Mouse (Mus musculus) gastrocnemius, adult 2 months (tissue): ENCODE data around the gene Ces1a. TPM values are rescaled to one million over a fixed set of nuclear protein-coding genes. Genes with fewer than 3 reads are reported as not detected.

Experiments
- DNase-seq: peaks from one replicate; pipeline ENCODE4 v3.0.0; 2022
- H3K27ac ChIP-seq: fragments of 200-600 bp; 2 replicates; pipeline ENCODE4 v1.8.1; 2022; ENCODE audit warnings: mild to moderate bottlenecking
- H3K4me3 ChIP-seq: fragments of 200-600 bp; 2 replicates; pipeline ENCODE4 v1.8.1; 2022; ENCODE audit warnings: mild to moderate bottlenecking, moderate library complexity
- CTCF ChIP-seq: fragments of 200-600 bp; IDR thresholded peaks from 2 replicates; pipeline ENCODE4 v1.8.1; 2022; ENCODE audit warnings: antibody characterized with exemption, mild to moderate bottlenecking, moderate library complexity
- intact Hi-C: fragments of 180-260 bp; cut with DNase I; formaldehyde crosslinking; loops from one replicate; pipeline ENCODE4 v1.15.1; 2025
- total RNA-seq, 2 experiments: library from RNA; stranded (reverse); gene quantifications; 2 replicates each; pipeline ENCODE4 v1.2.3; 2021

The Ces1a gene
- total RNA-seq, 2 experiments from 2014 or later = not detected

DNA sequence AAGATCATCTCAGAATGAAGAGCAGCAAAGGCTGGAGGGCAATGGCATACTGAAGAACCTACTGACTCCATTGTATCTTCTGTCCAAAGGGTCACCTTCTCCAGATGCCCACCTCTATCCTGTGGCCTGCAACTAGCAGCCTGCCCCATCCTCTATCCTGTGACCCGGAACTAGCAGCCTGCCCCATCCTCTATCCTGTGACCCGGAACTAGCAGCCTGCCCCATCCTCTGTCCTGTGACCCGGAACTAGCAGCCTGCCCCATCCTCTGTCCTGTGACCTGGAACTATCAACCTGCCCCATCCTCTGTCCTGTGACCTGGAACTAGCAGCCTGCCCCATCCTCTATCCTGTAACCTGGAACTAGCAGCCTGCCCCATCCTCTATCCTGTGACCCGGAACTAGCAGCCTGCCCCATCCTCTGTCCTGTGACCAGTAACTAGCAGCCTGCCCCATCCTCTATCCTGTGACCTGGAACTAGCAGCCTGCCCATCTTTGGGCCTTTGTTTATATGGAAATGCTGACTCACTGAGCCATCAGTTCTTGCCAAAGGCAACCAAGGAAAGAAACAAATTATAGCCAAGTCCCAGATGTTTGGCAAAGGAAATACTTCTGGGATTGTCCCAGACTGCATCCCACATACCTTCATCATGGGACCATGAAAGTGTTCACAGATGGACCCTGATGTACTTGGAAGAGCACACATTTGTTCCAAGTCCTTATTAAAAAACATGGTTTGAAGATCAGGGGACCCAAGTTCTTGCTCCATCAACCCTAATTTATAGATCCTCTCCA, 7.0 kb downstream of the Ces1a start:
- DNase-seq = peak; percentile 24
- intact Hi-C loops = no loop called here

DNA sequence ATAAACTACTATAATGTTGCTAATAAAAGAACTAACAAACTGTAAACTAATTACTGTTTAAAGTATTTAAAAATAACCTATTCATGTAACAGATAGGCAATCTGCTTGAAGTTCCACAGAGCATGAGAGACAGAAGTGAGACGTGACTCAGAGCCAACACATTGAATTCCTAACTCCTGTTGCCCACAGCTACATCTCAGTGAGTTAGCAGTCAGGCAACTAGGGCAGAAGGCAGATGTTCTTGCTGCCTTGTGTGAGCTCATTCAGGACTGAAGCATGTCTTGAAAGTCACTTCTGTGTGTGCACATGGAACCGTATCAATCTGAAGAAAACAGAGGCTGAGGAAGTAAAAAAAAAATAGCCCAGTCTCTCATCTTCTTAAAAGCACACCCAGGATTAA, 7.7 kb downstream of the Ces1a start:
- intact Hi-C loops = no loop called here
- Histone ChIP-seq H3K27ac (peak overlapping the region; percentile 79), H3K4me3 (no peak overlapping the region)
- TF ChIP-seq CTCF = no peak
- DNase-seq = no peak

More for the DNA sequence above, 7.0 kb downstream of the Ces1a start:
- Histone ChIP-seq H3K27ac (peak overlapping the region; percentile 79), H3K4me3 (no peak overlapping the region)
- TF ChIP-seq CTCF = no peak

DNA sequence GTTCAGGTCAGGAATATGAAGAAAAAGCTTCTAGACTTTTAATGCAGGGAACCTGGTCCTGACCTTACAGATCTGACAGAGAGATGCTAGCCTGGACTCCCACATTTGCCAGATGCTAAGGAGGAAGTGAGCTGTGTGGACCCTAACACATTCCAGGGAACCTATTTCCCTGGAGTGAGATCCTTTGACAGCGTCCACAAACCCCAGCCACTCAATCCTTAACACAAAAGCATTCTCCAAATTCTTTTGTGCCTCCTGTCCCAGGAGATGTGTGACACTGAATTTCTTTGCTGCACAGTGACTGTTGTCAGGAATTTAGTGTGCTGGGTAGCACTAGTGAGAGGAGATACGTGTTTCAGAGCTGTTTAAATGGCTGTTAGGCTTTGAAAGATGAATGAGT, 9.2 kb downstream of the Ces1a start:
- no peak for DNase-seq
- intact Hi-C loops = no loop called here
- H3K4me3 ChIP-seq = no peak overlapping the region
- peak overlapping the region; percentile 16; the same call in 1 of the 2 replicates for H3K27ac ChIP-seq
- no peak for TF ChIP-seq CTCF

DNA sequence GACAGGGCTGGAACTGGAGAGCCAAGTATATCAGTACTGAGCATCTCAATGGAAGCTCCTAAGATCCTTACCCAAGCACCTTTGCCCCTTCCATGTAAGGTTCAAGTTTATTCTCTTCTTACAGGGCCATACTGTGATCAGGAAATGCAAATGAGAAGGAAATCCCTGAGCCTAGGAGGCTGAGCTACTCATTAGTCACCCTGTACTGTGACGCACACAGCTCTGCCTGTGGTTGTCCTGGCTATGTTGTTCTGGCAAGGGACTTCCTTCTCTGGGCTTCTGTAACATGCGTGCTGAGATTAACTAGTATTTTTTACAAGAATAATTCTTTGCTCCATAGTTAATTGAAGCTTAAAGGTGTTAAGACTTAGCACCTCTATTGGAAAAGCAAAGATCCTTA, 17.3 kb downstream of the Ces1a start:
- H3K4me3 ChIP-seq = no peak overlapping the region
- intact Hi-C loops = no loop called here
- no peak for DNase-seq

DNA sequence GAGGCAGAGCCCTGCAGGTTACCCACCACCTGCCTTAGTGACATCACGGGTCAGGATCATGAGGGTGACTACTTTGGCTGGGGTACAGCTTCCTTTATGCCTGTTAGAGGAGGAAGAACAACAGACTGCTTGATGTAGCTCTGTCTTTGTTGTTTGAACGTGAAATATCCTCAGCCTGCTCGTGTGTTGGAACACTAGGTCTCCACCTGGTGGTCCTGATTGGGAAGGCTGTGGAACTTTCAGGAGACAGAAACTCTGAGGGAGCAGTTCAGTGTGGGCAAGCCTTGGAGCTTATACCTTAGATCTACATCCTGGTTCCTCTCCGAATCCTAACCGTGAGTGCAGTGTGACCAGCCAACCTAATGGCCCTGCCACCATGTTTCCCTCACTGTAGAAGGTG, 26.3 kb downstream of the Ces1a start:
- DNase-seq = no peak
- no peak for TF ChIP-seq CTCF
- intact Hi-C loops = no loop called here
- H3K4me3 ChIP-seq = no peak overlapping the region
- no peak overlapping the region for H3K27ac ChIP-seq

More for the DNA sequence above, 17.3 kb downstream of the Ces1a start:
- no peak overlapping the region for H3K27ac ChIP-seq
- no peak for TF ChIP-seq CTCF

DNA sequence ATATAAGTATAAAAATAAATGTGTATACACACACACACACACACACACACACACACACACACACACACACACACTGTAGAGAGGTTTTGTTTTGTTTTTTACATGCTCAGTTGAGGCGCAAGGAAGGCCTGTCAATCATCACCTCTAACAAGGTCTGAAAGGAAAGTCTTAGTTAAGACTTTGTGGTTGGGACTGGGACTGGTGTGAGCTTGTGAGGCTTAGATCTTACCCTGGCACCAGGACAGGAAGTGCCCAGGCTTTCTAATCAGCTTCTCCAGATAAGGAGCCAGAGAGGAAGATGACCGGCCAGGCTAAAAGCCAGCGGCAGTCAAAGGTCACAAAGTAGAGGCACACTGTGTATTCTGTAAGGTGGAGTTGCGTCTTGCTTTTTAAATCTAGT, 33.7 kb downstream of the Ces1a start:
- intact Hi-C loops = loop anchor here (5.0 kb wide), 1 partner anchor 33 kb away; the partner anchor contains the start of gene Ces1a
- Histone ChIP-seq H3K27ac (no peak overlapping the region), H3K4me3 (no peak overlapping the region)
- no peak for DNase-seq
- TF ChIP-seq CTCF = no peak

DNA sequence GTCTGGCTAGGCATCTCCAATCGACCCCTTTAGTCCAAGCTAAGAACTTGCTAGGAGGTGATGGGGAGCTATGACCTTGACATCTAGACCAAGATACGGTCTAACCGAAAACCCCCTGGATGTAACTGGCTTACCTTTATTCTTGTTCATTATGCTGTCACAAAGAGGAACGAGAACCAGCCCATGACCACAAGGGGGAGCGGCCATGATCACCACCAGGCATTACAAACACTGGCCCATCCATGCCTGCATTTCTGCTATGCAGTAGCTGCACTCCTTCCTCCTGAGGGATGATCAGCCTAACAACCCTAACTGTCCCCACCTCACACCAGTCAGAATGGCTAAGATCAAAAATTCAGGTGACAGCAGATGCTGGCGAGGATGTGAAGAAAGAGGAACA, 35.8 kb downstream of the Ces1a start:
- intact Hi-C loops = loop anchor here (5.0 kb wide), 1 partner anchor 35 kb away; the partner anchor contains the start of gene Ces1a
- DNase-seq = no peak
- no peak for TF ChIP-seq CTCF
- H3K4me3 ChIP-seq = no peak overlapping the region
- H3K27ac ChIP-seq = no peak overlapping the region

DNA sequence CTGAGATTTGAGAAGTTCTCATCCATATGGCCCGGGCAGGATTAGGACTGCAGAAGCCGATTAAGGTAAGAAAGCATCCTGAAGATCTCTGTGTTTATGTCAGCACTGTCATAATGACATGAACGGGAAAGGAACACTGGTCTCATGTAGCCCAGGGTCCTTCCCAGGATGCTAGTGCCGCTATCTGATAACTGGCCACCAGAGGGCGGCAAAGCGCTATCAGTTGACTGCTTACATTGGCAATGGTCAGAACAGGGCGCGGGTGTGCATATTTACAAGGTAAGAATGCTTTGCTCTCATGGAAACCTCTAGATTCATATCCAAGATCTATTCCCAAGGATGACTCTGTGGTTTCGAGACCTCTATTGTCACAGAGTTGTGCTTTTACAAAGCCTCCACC, 36.6 kb downstream of the Ces1a start:
- intact Hi-C loops = loop anchor here (1.0 to 5.0 kb wide), 2 partner anchors 36 to 84 kb away; partner anchors contain the start of gene Ces1a
- peak; percentile 94 for TF ChIP-seq CTCF
- Histone ChIP-seq H3K27ac (no peak overlapping the region), H3K4me3 (no peak overlapping the region)
- peak; percentile 85 for DNase-seq

DNA sequence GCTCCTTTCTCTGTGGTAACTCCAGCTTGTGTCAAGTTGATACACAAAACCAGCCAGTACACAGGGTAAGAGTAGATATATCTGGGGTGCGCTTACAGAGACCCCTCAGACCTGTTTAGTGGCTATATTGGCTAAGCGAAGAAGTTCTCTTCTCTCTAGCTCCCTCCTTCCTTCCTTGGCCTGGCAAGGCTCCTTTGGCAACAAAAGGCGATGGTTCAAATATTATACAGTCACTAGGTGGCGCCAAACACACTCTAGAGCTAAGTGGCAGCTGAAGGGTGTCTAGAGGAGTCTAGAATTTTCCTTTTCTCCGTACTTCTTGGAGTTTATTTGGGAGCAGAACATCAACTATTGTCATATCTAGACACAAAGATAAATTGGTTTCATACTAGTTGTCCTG, 37.7 kb downstream of the Ces1a start:
- intact Hi-C loops = loop anchor here (5.0 kb wide), 1 partner anchor 37 kb away; the partner anchor contains the start of gene Ces1a
- Histone ChIP-seq H3K27ac (no peak overlapping the region), H3K4me3 (no peak overlapping the region)
- peak; percentile 68 for TF ChIP-seq CTCF
- DNase-seq = peak; percentile 39

DNA sequence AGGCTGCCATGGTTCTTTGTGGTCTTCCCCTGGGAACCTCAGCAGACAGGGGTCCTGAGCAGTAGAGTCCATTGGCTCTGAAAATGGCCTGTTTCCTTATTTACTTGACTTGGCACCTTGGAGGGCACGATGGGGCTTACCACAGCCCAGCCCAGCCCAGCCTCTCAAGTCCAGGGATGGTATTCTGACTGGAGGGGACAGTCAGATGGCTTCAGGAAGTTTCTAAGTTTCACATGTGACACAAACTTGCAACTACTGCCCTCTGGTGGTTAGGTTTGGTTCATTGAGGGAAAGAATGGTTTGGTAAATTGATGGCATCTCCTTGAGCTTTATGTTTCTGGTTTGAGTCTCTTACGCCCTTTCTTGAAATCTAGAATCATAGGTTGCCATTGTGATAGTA, 49.4 kb downstream of the Ces1a start:
- no peak for DNase-seq
- Histone ChIP-seq H3K27ac (no peak overlapping the region), H3K4me3 (no peak overlapping the region)
- intact Hi-C loops = loop anchor here (2.0 kb wide), 1 partner anchor 116 kb away; no protein-coding TSS in a partner anchor
- TF ChIP-seq CTCF = peak; percentile 76

DNA sequence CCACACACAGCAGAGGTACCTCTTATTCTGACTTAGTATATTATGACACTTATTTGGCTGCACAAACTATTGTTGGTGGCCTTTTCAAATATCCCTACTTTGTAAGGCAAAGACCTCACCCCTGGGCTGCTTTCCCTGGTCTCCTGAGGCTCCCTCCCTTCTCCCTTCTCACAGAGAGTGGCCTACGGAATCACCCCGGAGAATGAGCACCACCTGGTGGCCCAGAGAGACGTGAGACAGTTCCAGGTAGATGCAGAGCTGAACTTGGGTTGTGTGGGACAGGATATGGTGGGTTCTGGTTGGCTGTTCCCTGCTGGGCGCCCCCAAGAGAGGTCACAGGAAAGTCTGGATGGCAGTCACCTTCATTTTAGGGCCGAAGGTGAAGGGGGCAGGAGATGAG, 51.2 kb downstream of the Ces1a start:
- no peak overlapping the region for H3K27ac ChIP-seq
- DNase-seq = peak; percentile 63
- TF ChIP-seq CTCF = peak; percentile 67
- H3K4me3 ChIP-seq = no peak overlapping the region
- intact Hi-C loops = loop anchor here (1.0 kb wide), 1 partner anchor 179 kb away; no protein-coding TSS in a partner anchor

DNA sequence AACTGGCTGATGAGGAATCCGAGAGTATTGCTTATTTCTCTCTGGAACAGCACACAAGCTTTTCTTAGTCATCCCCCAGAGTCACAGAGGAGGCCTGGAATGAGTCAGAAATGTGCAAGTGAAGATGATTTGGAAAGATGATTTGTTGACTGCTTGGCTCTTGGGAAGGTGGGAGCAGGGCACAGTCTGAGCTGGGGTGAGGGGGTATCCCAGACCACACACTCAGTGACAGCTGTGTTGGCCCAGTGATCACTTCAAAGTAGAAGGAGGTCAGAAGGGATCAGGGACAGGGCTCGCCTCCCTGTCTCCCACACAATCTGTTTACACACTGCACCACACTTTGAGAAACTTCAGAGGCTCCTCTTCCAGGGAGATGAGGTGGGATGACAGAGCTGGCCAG, 63.6 kb downstream of the Ces1a start:
- peak; percentile 58 for DNase-seq
- no peak for TF ChIP-seq CTCF
- Histone ChIP-seq H3K4me3 (no peak overlapping the region), H3K27ac (peak overlapping the region; percentile 24; the same call in 1 of the 2 replicates)
- intact Hi-C loops = no loop called here

DNA sequence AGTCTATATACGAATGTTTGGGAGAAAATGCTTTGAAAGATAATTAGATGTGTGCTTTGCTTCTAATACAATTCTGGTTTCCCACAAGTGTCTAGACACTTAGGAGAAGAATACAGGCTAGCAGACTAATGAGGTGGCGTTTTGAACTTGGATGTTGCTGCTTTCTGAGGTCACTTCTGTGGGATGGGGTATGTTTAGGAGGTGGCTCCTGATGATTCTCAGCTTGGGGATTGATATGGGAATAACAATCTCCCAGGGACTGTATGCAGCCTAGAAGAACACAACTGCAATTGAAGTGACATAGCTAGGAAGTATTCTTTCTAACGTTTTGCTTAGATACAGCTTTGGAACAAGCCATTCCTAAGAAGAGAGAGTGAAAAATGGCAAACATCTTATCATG, 65.5 kb downstream of the Ces1a start:
- H3K4me3 ChIP-seq = no peak overlapping the region
- DNase-seq = no peak
- no peak overlapping the region for H3K27ac ChIP-seq
- no peak for TF ChIP-seq CTCF
- intact Hi-C loops = no loop called here
